Mouse (Mus musculus) kidney, postnatal 10 days (tissue): Measurements from ENCODE around the gene Ropn1.
"Not testable (repeated sequence)": the region's sequence is repeated elsewhere in the genome, so short reads cannot be mapped to it uniquely, and the experiment has no call there.

Experiments
- DNase-seq: peaks from one replicate; pipeline ENCODE4 v3.0.0; 2021; ENCODE audit warnings: mixed read lengths

Gene Ropn1

DNA sequence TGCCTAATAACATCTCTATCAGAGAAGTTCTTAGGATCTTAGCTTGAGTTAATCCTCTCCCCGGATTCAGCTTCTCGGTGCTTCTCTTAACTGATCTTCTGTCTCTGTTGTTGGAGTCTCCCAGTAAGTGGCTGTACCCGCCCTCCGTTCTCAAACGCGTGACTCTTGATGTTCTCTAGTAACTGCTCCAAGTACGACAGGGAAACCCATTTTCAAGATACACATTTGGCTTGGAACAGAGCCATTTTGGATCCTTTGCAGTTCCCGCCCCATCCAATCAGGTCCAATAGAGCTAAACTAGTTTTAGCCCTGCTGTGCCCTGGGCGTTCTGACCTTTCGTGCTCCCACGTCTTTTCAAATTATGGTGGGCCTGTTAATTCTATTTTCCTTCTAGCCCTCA, 41.4 kb downstream of the Ropn1 start:
- peak; percentile 18 for DNase-seq

DNA sequence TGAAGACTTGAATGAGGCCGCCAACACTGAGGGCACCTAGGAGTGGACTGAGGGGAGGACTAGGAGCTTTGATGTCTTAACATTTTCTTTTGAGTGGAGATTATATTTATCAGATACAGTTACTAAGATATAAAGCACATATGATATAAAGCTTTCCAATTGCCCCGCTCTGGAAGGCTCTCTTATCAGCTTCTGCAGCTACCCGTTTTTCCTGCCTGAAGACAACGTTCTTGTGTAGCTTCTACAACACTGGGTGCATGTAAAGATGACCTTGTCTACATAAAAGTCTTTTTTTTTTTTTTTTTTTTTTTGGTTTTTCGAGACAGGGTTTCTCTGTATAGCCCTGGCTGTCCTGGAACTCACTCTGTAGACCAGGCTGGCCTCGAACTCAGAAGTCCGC, 44.8 kb downstream of the Ropn1 start:
- DNase-seq = no peak

DNA sequence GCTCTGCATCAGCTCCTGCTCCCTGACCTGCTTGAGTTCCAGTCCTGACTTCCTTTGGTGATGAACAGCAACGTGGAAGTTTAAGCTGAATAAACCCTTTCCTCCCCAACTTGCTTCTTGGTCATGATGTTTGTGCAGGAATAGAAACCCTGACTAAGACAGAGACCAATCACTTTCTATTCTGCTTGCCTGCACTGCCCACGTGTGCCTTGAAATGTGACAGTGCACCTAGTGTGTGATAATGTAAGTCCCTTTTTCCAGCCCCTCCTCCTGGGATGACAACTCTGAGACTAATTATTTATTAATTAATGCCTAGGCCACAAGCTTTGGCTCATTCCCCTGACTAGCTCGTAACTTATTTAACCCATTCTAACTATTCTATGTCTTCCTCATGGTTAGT, 49.0 kb downstream of the Ropn1 start:
- not testable (repeated sequence) for DNase-seq

DNA sequence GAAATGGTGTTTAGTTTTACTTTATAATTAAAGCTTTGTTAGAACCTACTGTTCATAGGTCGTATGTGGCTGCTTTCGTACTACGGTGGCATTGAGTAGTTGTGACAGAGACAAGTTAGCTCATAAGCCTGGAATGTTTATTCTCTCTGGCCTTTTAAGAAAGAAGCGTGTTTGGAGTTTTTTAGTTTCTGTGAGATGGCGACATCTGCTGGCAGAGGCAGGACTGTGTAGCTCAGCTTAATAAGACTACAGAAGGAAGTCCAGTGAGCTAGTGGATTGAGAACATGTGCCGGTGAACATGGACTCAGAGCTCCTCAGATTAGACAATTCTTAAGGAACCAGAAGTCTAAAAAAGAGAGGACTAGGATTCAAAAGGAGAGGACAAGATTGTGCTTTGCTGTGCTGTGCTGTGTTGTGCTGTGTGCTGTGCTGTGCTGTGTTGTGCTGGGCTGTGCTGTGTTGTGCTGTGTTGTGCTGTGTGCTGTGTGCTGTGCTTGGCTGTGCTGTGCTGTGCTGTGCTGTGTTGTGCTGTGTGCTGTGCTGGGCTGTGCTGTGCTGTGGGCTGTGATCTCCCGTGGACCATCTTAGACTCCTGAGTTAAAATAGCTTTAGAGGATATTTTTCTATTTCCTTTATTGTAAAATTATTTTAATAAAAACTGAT, 50.6 kb downstream of the Ropn1 start:
- peak; percentile 84 for DNase-seq

DNA sequence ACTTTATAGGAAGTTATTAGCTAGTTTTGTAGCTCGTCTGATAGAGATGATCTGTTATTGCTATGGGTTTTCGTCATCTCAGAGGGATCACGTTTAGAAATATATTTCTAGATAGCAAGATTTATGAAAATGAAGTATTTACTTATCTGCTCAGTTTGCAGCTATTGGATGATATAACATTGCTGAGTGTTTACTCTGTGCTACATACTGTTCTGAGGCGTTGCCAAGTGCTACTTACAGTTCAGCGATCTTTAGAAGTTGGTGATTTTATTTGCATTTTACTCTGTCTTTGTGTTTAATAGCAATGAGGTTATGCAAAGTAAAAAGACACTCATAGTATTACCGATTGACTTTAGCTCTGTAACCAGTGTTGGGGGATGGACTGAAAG, 51.1 kb downstream of the Ropn1 start:
- no peak for DNase-seq

DNA sequence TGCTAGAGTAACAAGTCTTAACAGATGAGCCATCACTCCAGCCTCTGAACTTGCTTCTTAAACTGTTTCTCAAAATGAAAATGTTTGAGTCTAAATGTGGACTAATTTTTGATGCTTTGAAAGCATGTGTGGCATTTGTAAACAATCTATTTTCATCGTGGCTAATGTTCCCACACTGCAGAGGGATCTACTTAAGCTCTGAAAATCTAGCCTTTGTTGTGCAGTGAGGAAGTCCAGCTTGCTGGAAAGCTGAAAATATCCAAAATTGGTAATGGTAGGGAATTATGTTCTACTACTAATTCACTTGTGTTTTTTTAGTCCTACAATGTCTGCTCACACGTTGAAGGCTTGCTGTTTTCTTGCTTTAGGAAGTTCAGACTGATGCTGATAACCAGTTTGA, 56.3 kb downstream of the Ropn1 start:
- DNase-seq = no peak

DNA sequence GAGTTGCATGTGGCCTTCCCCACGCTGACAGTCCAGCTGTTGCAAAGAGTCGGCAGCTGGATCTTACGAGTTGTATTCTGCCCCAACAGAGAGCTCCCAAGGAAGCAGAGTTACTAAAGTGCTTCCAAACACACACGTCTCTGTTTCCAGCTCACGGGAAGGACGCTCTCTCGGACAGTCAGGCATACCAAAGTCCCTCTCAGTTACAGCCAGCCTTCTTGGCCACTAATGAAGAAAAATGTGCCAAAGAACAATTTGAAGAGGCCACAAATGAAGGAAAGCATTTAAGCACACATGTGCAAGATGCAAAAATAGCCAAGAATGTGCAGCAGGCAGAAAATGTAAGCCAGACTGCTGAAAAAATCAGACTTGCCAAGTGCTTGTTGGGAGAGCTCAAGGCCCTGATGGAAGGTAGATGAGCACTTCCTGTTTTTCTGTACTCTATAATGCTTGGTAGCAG, 56.8 kb downstream of the Ropn1 start:
- DNase-seq = peak; percentile 41

DNA sequence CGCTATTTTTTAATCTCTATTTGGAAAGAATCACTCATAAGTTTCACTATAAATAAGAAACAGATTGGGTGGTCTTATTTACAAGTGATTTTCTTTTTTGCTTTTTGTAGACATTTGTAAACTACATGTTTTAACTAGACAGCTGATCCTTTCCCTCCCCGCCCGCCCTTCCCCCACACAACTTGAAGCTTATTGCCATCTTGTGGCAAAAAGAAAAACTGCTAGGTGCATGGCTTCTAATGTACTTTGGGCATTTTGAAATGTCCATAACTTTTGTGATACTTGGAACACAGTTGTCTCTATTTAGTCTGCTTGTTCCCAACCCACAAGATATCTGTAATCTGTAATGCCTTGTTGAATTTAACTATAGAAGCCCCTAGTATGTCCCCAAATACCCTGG, 61.8 kb downstream of the Ropn1 start:
- DNase-seq = no peak

DNA sequence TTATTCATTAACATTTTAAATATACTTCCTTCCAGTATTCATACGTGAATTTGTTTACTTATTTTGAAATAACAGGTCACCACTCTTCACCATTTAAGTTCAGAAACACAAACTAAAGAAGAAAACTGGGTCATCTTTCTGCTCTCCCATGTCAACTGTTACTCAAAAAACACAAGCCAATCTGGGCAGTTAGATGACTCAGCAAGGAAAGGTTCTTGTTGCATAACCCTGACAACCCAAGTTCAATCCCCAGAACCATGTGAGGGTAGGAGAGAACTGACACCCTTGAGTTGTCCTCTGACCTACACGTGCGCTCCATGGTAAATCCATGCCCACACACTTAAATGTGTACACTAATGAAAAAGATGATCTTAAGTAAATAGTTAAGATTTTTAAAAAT, 75.4 kb downstream of the Ropn1 start:
- DNase-seq = no peak
